Mouse (Mus musculus) heart, postnatal 36 days (tissue): Measurements from ENCODE around the gene Efna3. TPM values are rescaled to one million over a fixed set of nuclear protein-coding genes. Genes with fewer than 3 reads are reported as not detected.

Experiments used
- DNase-seq, 2 experiments: peaks; one replicate each; pipeline ENCODE4 v3.0.0; 2021 to 2022
- intact Hi-C: fragments of 180-260 bp; cut with DNase I; formaldehyde crosslinking; loops from one replicate; pipeline ENCODE4 v1.15.1; 2025
- total RNA-seq, 2 experiments: library from RNA; stranded (reverse); gene quantifications; 2 replicates each; pipeline ENCODE4 v1.2.3; 2021

Efna3 gene
- not detected for total RNA-seq

- intact Hi-C loops, result no loop called here
- peak; percentile 66 to 71 for DNase-seq
Observed at GRCm38 (mm10) chr3:89322514-89323165, at the start of gene Efna3. TSS of gene Efna3 (minus strand) at chr3:89322965.

GRCm38 (mm10) chr3:89367338-89367737 lies 44.6 kb upstream of the Efna3 start:
- intact Hi-C loops, result no loop called here
- DNase-seq, result no peak

- no peak for DNase-seq
- intact Hi-C loops, result no loop called here
Observed at GRCm38 (mm10) chr3:89365486-89366414, 43.0 kb upstream of the Efna3 start.

DNA sequence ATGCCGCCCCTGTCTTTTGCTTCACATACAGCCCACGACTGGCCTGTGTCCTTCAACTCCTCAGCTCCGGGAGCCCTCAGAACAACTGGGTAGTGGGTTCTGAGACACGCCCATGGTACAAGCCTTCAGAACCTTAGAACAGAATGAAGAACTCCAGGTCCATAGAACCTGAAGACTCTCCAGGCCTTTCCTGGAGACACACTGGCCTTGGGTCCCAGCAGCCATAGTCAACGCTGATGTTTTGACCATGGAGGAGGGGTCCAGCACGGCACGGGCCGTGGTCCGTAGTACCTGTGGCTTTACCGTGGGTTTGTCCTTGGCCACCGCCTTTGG lies 42.4 kb upstream of the Efna3 start, which contains the start of gene Dcst1:
TSS of gene Dcst1 (minus strand) at position 101 of the 333 bp plus-strand sequence.
- no peak for DNase-seq

GRCm38 (mm10) chr3:89364631-89365030 lies 41.9 kb upstream of the Efna3 start:
- intact Hi-C loops, result no loop called here
- no peak for DNase-seq

More for the DNA sequence above, 42.4 kb upstream of the Efna3 start, which contains the start of gene Dcst1:
- intact Hi-C loops, result no loop called here

- intact Hi-C loops, result no loop called here
- DNase-seq, result no peak
Observed at GRCm38 (mm10) chr3:89361675-89362074, 38.9 kb upstream of the Efna3 start, which contains the start of gene Dcst2. TSS of gene Dcst2 (plus strand) at chr3:89361975.

- intact Hi-C loops, result no loop called here
Observed at GRCm38 (mm10) chr3:89360237-89360636, 37.5 kb upstream of the Efna3 start.

GRCm38 (mm10) chr3:89359630-89360029 lies 36.9 kb upstream of the Efna3 start:
- DNase-seq, result no peak
- intact Hi-C loops, result no loop called here

More at GRCm38 (mm10) chr3:89360237-89360636, 37.5 kb upstream of the Efna3 start:
- DNase-seq, result no peak

DNA sequence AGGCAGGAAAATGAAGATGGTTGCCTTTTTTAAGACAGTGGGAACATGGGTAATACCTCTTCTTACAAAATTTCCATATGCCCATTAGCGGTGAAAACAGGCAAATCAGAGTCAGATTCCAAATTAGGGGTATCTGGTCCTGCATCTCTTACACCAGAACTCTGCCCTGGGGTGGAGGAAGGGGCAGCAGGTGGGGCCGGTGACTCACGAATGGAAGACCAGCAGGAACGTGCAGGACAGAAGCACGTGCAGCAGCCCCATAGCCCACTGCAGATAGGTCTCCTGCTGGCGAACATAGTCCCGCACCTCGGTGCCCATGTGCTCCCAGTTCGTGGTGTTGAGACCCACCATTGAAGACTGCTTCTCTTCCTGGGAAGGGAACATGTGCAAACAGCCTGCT lies 33.3 kb upstream of the Efna3 start:
- no peak for DNase-seq
- intact Hi-C loops, result no loop called here

DNA sequence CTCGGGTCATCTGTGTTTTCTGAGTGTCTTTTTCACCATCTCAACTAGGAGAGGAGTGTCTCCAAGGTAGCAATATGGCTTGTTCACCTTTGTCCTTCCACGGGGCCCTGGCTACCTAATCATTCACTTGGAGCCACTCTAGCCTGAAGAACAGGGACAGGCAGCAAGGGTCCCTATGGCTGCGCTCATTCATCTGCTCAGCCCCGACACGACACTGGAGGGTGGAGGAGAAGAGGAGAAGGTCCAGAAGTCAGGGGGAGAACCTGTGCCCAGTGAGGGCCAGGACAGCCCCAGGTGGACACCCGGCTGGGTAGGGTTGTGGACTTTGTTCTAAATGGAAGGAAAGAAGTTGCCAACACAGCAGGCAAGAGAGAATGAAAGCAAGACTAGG lies 32.7 kb upstream of the Efna3 start:
- intact Hi-C loops, result no loop called here
- DNase-seq, result no peak

- intact Hi-C loops, result loop anchor here (1.0 to 5.0 kb wide), 3 partner anchors 15 to 103 kb away; no protein-coding TSS in a partner anchor
- peak; percentile 88 to 91 for DNase-seq
Observed at GRCm38 (mm10) chr3:89354816-89355511, 32.2 kb upstream of the Efna3 start.

DNA sequence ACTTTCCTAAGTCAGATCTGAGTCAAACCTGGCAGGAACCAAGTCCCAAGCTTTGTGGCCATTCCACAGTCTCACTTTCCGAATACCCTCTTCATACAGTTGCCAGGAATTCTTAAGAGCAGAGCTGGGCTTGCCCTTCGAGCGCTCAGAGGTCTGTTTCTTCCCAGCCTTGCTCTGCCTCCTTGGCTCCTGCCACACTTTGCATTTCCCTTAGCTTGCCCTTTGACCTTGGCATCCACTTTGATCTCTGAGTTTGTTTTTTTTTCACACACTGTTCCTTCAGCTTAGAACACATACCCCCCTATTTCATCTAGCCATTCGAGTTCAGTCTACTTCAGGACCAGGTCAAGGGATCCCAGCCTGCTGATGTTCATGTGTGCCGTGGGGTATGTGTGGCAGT lies 28.5 kb upstream of the Efna3 start:
- DNase-seq, result no peak
- intact Hi-C loops, result loop anchor here (5.0 kb wide), 1 partner anchor 99 kb away; no protein-coding TSS in a partner anchor

GRCm38 (mm10) chr3:89349869-89350501 lies 27.2 kb upstream of the Efna3 start, which contains the start of gene Adam15:
TSS of gene Adam15 (minus strand) at chr3:89349996.
- intact Hi-C loops, result loop anchor here (2.0 to 5.0 kb wide), 2 partner anchors 45 to 98 kb away; partner anchors contain the start of gene Zbtb7b
- peak; percentile 92 to 94 for DNase-seq

DNA sequence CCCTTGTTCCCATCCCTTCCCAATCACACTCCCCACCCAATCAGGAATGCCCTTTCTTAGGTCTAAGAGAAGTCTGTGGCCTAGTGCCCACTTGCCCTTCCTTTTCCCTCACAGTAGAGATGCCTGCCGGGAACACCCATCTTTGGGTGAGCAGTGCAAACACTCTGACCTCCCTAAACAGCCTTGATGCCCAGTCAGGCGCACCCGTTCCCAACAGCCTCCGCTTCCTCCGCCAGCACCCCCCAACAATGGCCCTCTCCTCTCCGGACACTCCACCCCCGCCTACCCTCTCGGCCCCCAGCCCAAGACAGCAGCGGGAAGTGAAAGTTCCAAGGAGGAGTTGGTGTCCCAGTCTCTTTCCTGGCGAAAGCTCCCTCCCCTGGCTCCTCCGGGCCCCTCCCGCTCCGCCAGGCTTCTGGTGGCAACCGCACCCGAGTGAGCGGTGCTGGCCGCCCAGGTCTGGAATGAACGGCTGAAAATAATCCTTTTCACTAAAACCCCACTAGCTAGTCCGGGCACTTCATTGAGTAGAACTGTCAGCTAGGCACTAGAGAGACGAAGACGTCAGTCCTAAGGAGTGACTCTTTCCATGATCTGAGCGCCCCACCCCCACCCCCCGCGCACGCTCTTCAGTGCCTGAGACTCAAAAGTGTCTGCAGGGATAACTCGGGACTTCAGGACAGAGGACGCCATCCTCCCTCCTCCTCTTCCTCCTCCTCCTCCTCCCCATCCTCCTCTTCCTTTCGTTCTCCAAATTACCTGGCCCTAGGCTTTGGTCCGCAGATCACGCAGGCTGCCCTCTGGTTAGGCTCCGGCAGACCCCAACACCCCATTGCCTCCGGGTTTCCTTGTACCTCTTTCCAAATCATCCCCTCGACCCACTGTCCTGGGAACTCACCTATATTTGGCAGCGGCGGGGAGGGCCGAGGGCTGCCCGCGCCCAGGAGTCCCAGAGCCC lies 26.4 kb upstream of the Efna3 start:
- intact Hi-C loops, result loop anchor here (2.0 kb wide), 1 partner anchor 46 kb away; the partner anchor contains the start of gene Zbtb7b
- peak; percentile 71 to 80 for DNase-seq

- intact Hi-C loops, result loop anchor here (2.0 kb wide), 1 partner anchor 47 kb away; the partner anchor contains the start of gene Zbtb7b
- peak; percentile 32 to 41 for DNase-seq
Observed at GRCm38 (mm10) chr3:89347916-89348315, 25.2 kb upstream of the Efna3 start.

- intact Hi-C loops, result no loop called here
Observed at GRCm38 (mm10) chr3:89346815-89347540, 24.2 kb upstream of the Efna3 start.

DNA sequence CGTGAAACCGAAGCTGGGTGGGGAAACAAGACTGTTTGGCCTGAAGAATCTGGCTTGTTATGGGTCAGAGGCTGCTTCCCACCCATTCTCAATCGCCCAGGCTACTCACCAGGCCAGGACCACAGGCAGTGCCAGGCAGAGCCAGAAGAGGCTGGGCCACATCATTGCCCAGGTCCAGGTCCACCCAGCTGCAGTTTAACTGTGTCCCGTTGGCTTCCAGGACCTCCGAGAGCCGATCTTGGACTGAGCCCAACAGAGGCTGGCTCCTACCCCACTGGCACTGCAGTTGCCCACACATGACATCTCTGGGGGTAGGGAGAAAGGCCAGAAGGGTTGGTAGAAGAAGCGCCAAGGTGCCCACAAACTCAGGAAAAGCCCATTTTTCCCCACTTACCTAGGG lies 20.5 kb upstream of the Efna3 start:
- no peak for DNase-seq
- intact Hi-C loops, result no loop called here

More at GRCm38 (mm10) chr3:89346815-89347540, 24.2 kb upstream of the Efna3 start:
- DNase-seq, result peak in 1 of 2 experiments; percentile 21

GRCm38 (mm10) chr3:89341794-89342193 lies 19.0 kb upstream of the Efna3 start:
- intact Hi-C loops, result loop anchor here (2.0 kb wide), 2 partner anchors 143 to 347 kb away; no protein-coding TSS in a partner anchor
- DNase-seq, result no peak
